Mouse (Mus musculus) forebrain, embryonic 16.5 days (tissue): ENCODE results near the gene Kremen1. TPM values are rescaled to one million over a fixed set of nuclear protein-coding genes. Genes with fewer than 3 reads are reported as not detected.

Source experiments
- ATAC-seq: fragments of 200-750 bp; cut with Nextera tagmentation; 2 replicates; pipeline ENCODE4 v1.8.0; 2017; ENCODE audit warnings: mild to moderate bottlenecking, moderate library complexity
- H3K27ac ChIP-seq: fragments of 300-500 bp; sonication (generic); 2 replicates; pipeline ENCODE4 v1.5.1; 2014; ENCODE audit warnings: low read length, control low read depth
- H3K27me3 ChIP-seq: fragments of 300-500 bp; sonication (generic); replicated peaks from 2 replicates; pipeline ENCODE4 v1.6.1; 2014; ENCODE audit warnings: low read length; ENCODE audit not compliant: control insufficient read depth, insufficient read depth
- H3K36me3 ChIP-seq: fragments of 300-500 bp; sonication (generic); 2 replicates; pipeline ENCODE4 v1.6.1; 2014; ENCODE audit not compliant: control insufficient read depth, insufficient read depth
- H3K4me1 ChIP-seq: fragments of 300-500 bp; sonication (generic); replicated peaks from 2 replicates; pipeline ENCODE4 v1.6.1; 2014; ENCODE audit warnings: low read length; ENCODE audit not compliant: control insufficient read depth, insufficient read depth
- H3K4me2 ChIP-seq: fragments of 300-500 bp; sonication (generic); 2 replicates; pipeline ENCODE4 v1.6.1; 2014; ENCODE audit warnings: mild to moderate bottlenecking, low read length, control low read depth
- H3K4me3 ChIP-seq: fragments of 300-500 bp; sonication (generic); replicated peaks from 2 replicates; pipeline ENCODE4 v1.5.1; 2014; ENCODE audit warnings: mild to moderate bottlenecking, low read length, control low read depth
- H3K9ac ChIP-seq: fragments of 300-500 bp; sonication (generic); replicated peaks from 2 replicates; pipeline ENCODE4 v1.6.1; 2014; ENCODE audit warnings: low read depth, low read length, control low read depth
- H3K9me3 ChIP-seq: fragments of 300-500 bp; sonication (generic); 2 replicates; pipeline ENCODE4 v1.6.1; 2016; ENCODE audit warnings: low read length; ENCODE audit not compliant: control insufficient read depth
- WGBS: fragments of 180-500 bp; shearing (Covaris S2); extraction: QIAGEN DNeasy Blood & Tissue Kit; methylation state at CpG from one replicate; pipeline ENCODE4 v1.1.7; 2014; 5-methylcytosine and 5-hydroxymethylcytosine counted together
- polyA plus RNA-seq: library from polyadenylated mRNA; unstranded; fragments of >200 nt; fragmentation: Nextera tagmentation; extraction: Ambion mirVana; gene quantifications from 2 replicates; pipeline ENCODE4 v1.2.1, GENCODE M21; 2015

Kremen1 gene
- polyA plus RNA-seq, 1 experiment from 2014 or later: 4.7 TPM

GRCm38 (mm10) chr11:5201799-5202680, 59.3 kb downstream of the Kremen1 start:
- Histone ChIP-seq H3K4me3 (no peak overlapping the region), H3K36me3 (no peaks in the 10 kb centered on the region), H3K27me3 (no peaks in the 10 kb centered on the region), H3K27ac (no peak overlapping the region), H3K4me1 (no peaks in the 10 kb centered on the region), H3K4me2 (no peak overlapping the region), H3K9me3 (no peaks in the 10 kb centered on the region), H3K9ac (no peak overlapping the region)
- 86% methylated on average over 20 of the region's 20 CpGs for WGBS
- no peak for ATAC-seq

- Histone ChIP-seq H3K4me2 (no peak overlapping the region), H3K27me3 (no peaks in the 10 kb centered on the region), H3K9me3 (no peaks in the 10 kb centered on the region), H3K4me3 (no peak overlapping the region), H3K36me3 (no peaks in the 10 kb centered on the region), H3K9ac (no peak overlapping the region), H3K4me1 (no peaks in the 10 kb centered on the region), H3K27ac (no peak overlapping the region)
- ATAC-seq: no peak
- 96% methylated on average over 2 of the region's 2 CpGs for WGBS
Measured at GRCm38 (mm10) chr11:5199879-5200278, 61.5 kb downstream of the Kremen1 start.

- no peak for ATAC-seq
- no peaks in the 10 kb centered on the region for H3K4me1 ChIP-seq
- no peak overlapping the region for H3K9ac ChIP-seq
- no peaks in the 10 kb centered on the region for H3K36me3 ChIP-seq
- 83% methylated on average over 5 of the region's 5 CpGs for WGBS
- H3K27me3 ChIP-seq: no peaks in the 10 kb centered on the region
- no peaks in the 10 kb centered on the region for H3K9me3 ChIP-seq
- H3K4me2 ChIP-seq: no peak overlapping the region
- H3K4me3 ChIP-seq: no peak overlapping the region
- H3K27ac ChIP-seq: no peak overlapping the region
Measured at GRCm38 (mm10) chr11:5197068-5197467, 64.3 kb downstream of the Kremen1 start.

- WGBS: 64% methylated on average over 7 of the region's 7 CpGs
- H3K27me3 ChIP-seq: no peaks in the 10 kb centered on the region
- no peaks in the 10 kb centered on the region for H3K36me3 ChIP-seq
- H3K4me1 ChIP-seq: no peaks in the 10 kb centered on the region
- no peak for ATAC-seq
- H3K27ac ChIP-seq: no peak overlapping the region
- no peaks in the 10 kb centered on the region for H3K9me3 ChIP-seq
- no peak overlapping the region for H3K9ac ChIP-seq
- no peak overlapping the region for H3K4me2 ChIP-seq
- no peak overlapping the region for H3K4me3 ChIP-seq
Measured at GRCm38 (mm10) chr11:5196583-5196982, 64.8 kb downstream of the Kremen1 start.

GRCm38 (mm10) chr11:5193576-5193881, 67.8 kb downstream of the Kremen1 start:
- Histone ChIP-seq H3K9me3 (no peaks in the 10 kb centered on the region), H3K36me3 (no peaks in the 10 kb centered on the region), H3K27ac (no peak overlapping the region), H3K27me3 (no peaks in the 10 kb centered on the region), H3K4me1 (no peaks in the 10 kb centered on the region), H3K4me2 (no peak overlapping the region), H3K9ac (no peak overlapping the region), H3K4me3 (no peak overlapping the region)
- ATAC-seq: no peak
- 83% methylated on average over 1 of the region's 1 CpGs for WGBS

- no peak overlapping the region for H3K27ac ChIP-seq
- H3K27me3 ChIP-seq: no peaks in the 10 kb centered on the region
- no peaks in the 10 kb centered on the region for H3K9me3 ChIP-seq
- 87% methylated on average over 8 of the region's 8 CpGs for WGBS
- no peaks in the 10 kb centered on the region for H3K36me3 ChIP-seq
- H3K4me3 ChIP-seq: no peak overlapping the region
- no peak overlapping the region for H3K9ac ChIP-seq
- ATAC-seq: no peak
- no peaks in the 10 kb centered on the region for H3K4me1 ChIP-seq
- no peak overlapping the region for H3K4me2 ChIP-seq
Measured at GRCm38 (mm10) chr11:5192840-5193575, 68.3 kb downstream of the Kremen1 start.

GRCm38 (mm10) chr11:5192084-5192516, 69.3 kb downstream of the Kremen1 start:
- H3K9ac ChIP-seq: no peak overlapping the region
- ATAC-seq: no peak
- no peak overlapping the region for H3K4me2 ChIP-seq
- H3K36me3 ChIP-seq: no peaks in the 10 kb centered on the region
- no peaks in the 10 kb centered on the region for H3K9me3 ChIP-seq
- no peaks in the 10 kb centered on the region for H3K27me3 ChIP-seq
- H3K4me1 ChIP-seq: no peaks in the 10 kb centered on the region
- no peak overlapping the region for H3K27ac ChIP-seq
- H3K4me3 ChIP-seq: no peak overlapping the region
- WGBS: 67% methylated on average over 9 of the region's 9 CpGs

- no peak for ATAC-seq
- H3K4me1 ChIP-seq: peaks cover 3% of the 10 kb centered on the region; the same call in 1 of the 2 replicates
- H3K9ac ChIP-seq: no peak overlapping the region
- no peaks in the 10 kb centered on the region for H3K9me3 ChIP-seq
- no peak overlapping the region for H3K4me2 ChIP-seq
- H3K27me3 ChIP-seq: no peaks in the 10 kb centered on the region
- WGBS: 57% methylated on average over 9 of the region's 9 CpGs
- H3K27ac ChIP-seq: no peak overlapping the region
- no peak overlapping the region for H3K4me3 ChIP-seq
- no peaks in the 10 kb centered on the region for H3K36me3 ChIP-seq
Measured at GRCm38 (mm10) chr11:5189239-5189933, 72.0 kb downstream of the Kremen1 start.

GRCm38 (mm10) chr11:5188170-5188569, 73.2 kb downstream of the Kremen1 start:
- H3K27ac ChIP-seq: no peak overlapping the region
- WGBS: 92% methylated on average over 4 of the region's 4 CpGs

More at GRCm38 (mm10) chr11:5188170-5188569, 73.2 kb downstream of the Kremen1 start:
- Histone ChIP-seq H3K4me3 (no peak overlapping the region), H3K9me3 (no peaks in the 10 kb centered on the region), H3K4me2 (no peak overlapping the region), H3K9ac (no peak overlapping the region), H3K4me1 (peaks cover 5% of the 10 kb centered on the region; the same call in 1 of the 2 replicates), H3K27me3 (no peaks in the 10 kb centered on the region), H3K36me3 (no peaks in the 10 kb centered on the region)
- no peak for ATAC-seq
